Mouse (Mus musculus) yolk sac, embryonic 10.5 days (tissue): ENCODE results near the gene Espl1.
"Not testable (repeated sequence)": the region's sequence is repeated elsewhere in the genome, so short reads cannot be mapped to it uniquely, and the experiment has no call there.

Source experiments
- DNase-seq: peaks from one replicate; pipeline ENCODE4 v3.0.0-alpha.2; 2017; ENCODE audit warnings: low spot score

Espl1 gene

DNA sequence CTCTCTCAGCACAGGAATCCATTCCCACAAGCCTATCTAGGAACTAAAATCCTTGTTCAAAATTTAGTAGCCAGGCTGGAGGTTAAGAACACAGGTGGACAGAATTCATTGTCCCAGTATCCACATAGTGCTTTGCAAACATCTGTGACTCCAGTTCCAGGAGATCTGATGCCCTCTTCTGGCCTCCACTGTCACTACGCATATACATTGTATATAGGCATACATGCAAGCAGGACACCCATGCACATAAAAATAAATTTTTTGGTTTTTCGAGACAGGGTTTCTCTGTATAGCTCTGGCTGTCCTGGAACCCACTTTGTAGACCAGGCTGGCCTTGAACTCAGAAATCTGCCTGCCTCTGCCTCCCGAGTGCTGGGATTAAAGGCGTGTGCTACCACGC is 39.9 kb downstream of the Espl1 start:
- DNase-seq: not testable (repeated sequence)

DNA sequence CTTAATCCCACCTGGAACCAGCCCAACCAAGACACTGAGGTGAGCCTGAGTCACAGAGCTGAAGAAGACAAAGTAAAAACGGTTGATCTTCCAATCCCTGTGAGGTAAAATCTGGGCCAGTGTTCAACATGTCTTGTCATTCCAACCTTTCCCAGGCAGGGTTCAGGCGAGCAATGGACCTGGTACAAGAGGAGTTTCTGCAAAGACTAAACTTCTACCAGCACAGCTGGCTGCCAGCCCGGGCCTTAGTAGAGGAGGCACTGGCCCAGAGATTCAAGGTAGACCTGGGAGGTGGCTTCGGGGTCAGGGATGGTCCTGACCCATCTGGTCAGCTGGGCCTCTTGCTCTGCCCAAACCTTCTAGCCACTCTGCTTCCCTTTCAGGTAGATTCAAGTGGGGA is 40.9 kb downstream of the Espl1 start:
- no peak for DNase-seq

DNA sequence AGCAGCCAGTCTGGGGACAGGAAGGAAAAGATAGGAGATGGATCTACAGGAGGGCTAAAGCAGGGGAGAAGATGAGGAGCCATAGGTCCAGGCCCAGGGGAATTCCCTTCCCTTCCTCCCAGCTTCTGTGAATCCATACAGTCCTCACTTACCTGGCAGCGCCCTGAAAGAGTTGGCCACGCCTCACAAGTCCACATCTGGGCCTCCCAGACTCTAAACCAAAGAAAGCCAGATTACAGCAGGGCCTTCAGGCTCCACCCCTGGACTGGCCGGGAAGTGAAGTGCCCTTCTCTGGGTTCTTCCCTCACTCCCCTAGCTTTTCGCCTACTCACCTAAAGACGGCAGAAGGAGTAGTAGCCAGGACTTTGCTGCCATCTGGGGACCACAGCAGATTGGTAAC is 43.5 kb downstream of the Espl1 start:
- DNase-seq: no peak

DNA sequence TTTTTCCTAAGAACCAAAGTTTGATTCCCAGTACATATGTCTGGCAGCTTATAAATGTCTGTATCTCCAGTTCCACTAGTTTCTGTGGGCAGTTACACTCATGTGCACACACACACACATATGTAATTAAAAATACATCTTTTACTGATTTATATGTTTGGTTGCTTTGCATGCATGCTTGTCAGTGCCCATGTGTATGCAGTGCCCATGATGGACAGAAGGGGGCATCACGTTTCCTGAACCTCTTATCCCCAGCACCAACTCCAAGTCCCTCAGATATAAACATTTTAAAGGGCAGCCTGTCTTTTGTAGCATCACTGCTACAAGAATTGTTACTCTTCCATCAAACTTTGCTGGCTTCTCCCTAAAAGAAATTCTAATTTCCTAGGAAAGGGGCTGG is 45.5 kb downstream of the Espl1 start:
- DNase-seq: no peak

DNA sequence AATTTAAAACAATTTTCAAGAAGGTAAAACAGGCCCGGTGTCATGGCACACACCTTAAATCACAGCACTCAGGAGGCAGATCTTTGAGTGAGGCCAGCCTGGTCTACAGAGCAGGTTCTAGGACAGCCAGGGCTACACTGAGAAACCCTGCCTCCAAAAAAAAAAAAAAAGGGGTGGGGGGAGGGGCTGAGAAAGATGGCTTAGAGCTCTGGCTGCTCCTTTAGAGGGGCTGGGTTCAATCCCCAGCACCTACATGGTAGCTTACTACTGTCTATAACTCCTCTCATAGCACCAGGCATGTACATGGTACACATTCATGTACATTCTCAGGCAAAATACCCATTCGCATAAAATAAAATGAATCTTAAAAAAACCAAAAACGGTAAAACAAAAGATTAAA is 48.4 kb downstream of the Espl1 start:
- no peak for DNase-seq

DNA sequence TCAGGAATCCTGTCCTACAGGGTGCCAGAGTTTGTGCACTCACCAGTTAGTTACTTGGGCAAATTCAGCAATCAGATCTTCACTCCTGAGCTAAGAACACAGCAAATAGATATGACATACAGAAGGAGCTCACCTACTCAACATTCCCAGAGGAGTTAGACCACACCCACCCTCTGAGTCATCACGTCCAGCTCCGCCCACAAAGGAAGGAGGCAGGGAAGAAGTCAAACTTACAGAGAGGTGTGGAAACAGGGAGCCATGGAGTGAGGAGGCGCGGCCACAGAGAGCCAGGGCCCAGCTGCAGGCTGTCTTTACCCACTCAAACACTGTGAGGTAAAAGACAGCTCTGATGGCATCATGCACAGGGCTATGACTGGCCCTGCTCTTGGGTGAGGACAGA is 50.4 kb downstream of the Espl1 start:
- no peak for DNase-seq

DNA sequence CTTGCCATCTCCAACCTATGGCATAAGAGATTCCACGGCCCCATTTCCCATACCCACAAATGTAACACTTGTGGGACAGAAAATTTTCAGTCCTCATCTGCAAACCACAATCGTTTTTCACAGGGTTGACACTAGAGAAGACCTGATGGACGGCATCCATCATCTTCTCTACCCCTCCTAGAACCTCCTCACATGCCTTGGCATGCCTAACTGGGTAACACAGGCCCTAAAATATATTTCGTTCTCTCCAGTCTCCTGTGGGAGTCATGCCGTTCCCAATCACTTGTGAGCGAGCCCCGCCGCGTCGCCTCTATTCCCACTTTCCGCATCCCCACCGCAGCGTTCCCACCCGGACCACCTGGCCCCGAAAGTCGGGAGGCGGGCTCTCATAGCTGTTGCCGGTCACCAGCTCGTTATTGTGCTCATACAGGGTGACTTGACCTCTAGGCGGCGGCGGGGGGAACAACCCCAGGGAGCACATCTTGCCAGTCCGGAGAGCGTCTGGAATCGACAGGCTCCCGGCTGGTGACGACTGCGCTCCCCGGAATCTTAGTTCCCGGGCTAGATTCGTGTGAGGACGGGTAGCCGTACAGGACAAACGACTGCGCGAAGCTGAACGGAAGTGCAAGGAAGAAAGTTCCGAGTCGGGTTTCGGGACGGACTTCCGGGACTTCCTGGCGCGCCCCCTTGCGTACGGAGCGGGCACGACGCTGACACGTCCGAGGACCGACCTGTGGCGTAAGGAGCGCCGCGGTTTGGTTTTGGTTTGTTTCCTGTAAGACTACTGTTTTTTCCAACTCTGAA is 54.3 kb downstream of the Espl1 start, which contains the start of gene Aaas:
TSS of gene Aaas (minus strand) at position 634 of the 804 bp plus-strand sequence.
- peak; percentile 93 for DNase-seq

DNA sequence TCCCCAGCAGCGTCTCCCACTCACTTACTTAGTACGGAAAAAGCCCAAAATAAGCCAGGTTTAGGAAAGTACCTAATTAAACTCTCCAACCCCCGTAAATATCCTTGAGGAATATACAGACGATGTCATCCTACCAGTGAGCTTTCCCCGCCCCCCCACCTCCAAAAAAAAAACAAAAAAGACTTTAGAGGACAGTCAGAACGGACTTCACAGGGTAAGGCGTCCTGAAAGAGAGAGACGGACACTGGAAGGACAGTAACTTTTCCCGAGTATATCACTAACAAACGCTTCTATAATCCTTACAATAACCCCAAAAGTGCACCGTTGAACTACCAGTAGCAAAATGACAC is 54.9 kb downstream of the Espl1 start:
- no peak for DNase-seq

DNA sequence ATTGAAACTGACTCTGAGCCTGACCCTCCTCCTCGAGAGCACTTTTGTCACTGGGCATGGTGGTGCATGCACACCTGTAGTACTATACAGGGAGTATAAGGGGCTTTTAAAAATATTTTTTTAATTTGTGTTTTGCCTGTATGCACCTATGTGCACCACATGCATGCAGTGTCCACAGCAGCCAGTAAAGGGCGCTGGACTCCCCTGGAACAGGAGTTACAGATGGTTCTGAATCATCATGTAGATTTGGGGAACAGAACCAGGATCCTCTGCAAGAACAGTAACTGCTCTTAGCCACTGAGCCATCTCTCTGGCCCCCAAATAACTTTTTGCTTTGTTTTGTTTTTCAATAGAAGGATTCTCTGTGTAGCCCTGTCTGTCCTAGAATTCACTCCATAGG is 56.1 kb downstream of the Espl1 start:
- DNase-seq: no peak

DNA sequence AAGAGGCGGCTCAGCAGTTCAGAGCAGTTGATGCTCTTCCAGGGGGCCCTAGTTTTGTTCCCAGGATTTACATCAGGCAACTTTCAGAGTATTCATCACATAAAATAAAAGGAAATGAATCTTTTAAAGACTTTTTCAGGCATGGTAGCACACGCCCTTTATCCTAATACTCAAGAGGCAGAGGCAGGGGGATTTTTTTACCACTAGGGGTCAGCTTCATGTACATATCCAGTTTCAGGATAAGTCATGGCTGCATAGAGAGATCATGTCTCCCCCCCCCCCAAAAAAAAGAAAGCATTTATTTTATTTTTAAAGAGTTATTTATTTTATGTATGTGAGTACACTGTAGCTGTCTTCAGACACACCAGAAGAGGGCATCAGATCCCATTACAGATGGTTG is 57.9 kb downstream of the Espl1 start:
- DNase-seq: no peak

DNA sequence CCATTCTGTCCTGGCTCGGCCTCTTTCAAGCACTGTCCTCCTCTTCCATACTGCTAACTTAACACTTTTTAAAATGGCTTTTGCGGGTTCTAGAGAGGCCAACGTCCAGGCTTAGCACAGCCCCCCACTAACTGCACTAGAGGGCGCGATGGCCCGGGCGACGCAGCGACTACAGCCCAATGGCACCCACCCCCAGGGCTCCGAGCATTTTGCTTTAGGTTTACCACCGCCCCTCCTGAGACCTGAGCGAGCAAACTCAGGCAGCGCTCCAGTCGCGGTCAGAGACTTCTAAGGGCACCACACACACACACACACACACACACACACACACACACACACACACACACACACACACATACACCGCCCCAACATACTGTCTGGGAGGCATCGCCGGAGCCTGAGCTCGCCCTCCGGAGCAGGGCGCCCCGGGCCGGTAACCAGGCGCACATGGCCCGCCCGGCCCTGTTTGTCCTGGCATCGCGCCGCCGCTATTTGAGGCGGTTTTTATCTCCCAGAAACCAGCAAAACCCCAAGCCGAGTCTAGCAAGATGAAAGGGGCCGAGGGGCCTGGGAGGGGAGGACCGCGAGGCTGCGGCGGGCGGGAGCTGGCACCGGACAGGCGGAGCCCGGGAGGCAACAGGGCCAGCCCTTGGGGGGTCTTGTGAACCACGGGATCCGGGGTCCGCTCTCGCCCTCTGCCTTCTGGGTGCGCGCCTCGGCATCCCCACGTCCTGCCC is 59.2 kb downstream of the Espl1 start:
- peak; percentile 59 for DNase-seq

DNA sequence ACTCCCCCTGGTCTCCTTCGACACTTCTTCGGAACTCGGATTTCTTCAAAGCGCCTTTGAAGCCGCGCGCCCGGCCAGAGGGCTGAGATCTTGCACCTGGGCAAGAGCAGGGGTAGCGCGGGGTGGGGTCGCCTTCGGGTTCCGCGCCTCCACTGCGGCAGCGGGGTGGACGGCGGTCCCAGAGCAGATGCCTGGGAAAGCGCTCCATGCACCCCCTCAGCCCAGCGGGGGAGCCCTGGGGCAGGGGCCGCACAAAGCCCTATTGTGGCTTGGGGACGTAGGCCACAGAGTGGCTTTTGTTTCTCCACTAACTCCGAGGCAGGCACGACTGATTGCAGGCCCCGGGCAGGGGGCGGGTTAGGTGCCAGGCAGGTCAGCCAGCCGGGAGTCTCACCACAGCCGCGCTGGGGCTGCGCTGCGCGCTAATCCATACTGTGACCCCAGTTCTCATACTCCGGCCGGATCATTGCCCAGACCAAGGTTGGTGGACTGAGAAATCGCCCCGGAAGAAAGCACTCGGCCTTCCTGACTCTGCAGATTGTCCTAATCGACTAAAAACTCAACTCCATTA is 59.9 kb downstream of the Espl1 start:
- no peak for DNase-seq

DNA sequence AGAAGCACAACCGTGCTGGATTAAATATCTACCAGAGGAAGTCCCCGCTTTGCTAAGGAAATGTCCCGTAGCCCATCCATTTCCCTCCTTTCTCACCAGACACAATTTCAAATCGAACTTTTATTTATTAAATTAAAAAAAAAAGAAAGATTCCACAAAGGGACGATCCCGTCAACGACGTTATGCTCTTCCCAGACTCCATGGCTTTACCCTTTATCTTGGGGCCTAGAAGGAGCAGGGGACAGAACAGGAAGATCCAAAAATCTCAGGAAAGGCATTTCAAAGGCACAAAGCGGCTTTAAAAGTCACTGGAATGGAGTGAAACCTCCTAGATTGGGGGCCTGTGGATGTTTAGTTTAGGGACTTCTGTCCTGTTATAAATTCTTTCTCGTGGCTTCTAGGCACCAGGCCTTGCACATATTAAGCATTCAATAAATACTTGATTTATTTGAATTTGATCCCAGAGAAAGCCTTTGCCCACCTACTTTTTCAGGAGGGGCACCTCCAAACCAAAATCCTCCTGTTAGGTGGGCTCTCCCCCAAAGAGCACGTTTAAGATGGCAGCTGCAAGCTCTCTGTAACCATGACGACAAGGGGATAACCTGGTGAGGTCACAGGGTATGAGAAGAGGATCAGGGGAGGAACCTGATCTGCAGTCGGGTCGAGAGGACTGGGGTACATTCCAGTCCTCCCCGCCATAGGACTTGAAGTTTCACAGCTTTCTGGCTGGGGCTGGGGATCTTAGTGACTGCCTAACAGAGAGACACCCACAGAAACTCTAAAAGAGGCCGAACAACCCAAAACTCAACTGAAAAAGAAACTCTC is 60.6 kb downstream of the Espl1 start:
- DNase-seq: no peak

DNA sequence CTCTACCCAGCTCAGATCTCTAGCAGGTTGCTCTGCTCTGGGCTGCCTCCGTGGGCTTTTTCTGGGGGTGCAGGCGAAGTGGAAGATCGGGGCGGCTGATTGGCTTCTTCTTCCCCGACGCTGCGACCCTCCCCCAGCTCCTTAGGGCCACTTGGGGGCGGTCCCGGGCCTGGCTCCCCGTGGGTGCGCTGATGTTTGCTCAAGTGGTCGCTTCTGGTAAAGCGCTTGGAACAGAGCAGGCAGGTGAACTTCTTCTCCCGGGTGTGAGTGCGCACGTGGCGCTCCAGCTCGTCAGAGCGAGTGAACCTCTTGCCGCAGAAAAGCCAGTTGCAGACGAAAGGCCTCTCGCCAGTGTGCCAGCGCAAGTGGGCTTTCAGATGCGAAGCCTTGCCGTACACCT is 62.1 kb downstream of the Espl1 start:
- DNase-seq: no peak

DNA sequence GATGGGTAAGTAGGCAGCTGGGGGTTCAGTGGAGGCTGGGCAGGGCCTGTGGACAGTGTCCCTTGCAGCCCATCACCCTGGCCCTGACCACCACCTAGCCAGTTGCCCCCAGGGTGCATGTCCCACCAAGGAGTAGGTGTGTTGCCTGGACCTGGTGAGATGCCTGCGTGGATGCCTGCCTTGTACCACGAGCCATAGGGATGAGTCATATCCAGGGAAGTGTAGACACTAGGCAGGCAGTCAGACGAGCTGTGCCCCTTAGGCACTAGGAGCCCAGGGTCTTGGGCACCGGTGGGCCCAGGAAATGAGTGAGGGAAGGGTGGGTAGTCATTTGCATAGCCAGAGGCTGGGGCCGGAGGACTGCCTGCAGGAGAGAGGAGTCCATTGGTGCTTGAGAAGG is 62.8 kb downstream of the Espl1 start:
- no peak for DNase-seq

DNA sequence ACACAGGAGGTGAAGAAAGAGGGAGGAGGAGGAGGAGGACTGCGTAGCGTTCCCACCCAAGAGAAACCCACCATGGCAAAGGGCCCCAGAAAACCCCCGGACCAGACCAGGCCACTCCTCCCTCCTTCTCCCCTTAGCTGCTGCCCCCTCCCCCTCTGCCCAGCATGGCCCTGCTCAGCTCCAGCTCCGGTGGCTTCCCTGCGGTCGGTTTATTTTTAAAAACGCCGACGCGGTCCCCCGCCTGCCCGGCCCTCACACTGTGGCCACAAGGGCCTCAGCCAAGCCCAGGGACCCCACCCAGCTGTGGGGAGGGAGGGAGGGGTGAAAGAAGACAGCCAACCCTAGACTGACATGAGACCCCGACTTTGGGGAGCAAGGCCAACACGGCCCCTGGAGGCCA is 66.6 kb downstream of the Espl1 start:
- DNase-seq: no peak

DNA sequence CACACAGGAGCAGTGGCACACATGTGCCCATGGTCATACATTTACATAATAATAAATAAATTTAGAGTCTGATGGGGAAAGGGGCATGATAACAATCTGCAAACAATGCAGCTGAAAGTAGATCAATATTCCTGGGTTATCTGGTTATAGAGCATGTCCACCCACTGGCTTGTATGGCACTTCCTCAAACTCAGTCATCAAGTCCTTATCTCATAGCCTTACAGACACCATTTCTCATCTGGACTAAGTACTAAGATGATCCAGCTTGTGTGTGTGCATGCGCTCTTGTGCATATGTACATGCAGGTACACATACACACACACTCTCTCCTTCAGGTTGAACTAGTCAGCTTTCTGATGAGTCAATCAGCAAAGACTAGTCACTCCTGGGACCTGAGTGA is 68.6 kb downstream of the Espl1 start:
- DNase-seq: no peak

DNA sequence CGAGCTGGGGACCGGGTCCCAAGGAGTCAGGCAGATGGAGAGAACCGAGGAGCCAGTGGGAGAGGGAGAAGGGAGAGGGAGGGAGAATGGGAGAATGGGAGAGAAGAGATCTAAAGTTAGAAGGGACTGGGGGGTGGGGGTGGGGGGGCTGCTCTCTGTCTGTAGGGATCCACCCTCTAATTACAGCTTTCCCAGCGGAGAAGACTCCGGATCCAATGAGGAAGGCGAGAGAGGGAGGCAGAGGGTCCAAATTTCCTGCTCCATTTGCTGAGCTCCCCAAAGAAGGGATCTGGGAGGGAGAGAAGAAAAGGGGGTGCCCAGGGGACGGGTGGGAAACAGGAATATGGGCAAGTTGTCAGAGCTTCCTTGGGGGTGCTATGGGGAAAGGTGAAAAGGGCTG is 70.2 kb downstream of the Espl1 start:
- no peak for DNase-seq

DNA sequence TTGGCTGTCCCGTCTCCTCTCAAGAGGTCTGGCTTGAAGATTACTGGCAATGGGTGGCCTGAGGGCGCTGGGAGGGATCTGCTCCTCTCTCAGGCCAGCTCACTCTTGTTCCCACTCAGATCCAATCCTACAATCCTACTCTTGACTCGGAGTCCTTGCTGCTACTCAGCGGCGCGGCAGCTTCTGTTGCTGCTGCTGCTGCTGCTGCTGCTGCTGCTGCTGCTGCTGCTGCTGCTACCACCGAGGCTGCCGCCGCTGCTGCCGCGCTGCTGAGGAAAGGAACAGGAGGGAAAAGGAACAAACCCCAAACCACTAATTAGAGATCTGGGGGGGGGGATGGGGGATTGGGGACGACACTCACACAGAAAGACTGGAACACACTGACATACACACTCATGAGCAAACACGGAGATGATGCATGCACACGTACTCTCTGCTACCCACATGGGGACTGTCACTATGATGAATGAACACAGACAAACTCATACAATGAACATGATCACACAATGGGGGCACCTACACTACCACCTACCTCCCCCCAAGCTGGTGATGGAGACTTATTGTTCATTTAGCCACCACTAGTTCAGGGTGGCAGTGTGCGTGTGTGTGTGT is 70.8 kb downstream of the Espl1 start, which contains the start of gene Sp7:
TSS of gene Sp7 (minus strand) at position 450 of the 612 bp plus-strand sequence.
- no peak for DNase-seq

DNA sequence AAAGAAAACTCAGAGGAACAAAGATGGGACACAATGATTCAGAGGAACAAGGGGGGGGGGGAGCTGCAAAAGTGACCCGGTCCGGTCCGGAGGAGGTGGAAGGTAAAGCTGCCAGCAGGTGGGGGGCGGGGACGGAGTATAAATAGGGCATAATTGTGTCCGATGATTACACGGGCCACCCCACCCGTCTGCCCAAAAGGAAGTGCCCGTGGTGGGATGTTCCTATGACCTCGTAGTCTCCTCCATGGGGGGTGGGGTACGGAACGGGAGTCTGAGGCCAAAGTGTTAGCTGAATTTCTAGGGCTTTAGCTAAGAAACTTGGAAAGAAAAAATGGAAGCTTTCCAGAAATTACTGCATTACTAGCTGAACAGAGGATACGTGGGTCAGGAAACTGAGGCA is 73.9 kb downstream of the Espl1 start:
- DNase-seq: no peak

DNA sequence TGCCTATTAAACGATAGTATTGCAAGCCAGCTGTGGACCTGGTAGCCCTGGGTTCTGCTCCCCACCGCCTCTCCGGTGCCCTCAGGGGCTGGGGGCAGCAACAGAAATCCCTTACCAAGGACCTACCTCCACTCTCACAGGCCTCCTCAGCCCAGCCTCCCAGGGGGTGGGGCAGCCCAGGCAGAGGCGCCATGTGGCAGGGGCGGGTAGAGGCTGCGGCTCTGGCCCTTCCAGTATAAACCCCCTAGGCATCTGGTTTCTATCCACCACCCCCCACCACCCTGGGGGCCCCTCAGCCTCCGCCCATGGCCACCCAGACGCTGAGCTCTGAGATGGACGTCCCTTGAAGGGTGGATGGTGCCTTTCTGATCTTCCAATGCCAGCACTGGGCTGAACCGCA is 74.7 kb downstream of the Espl1 start:
- peak; percentile 78 for DNase-seq
